Comparison of ENCODE assay signal across 8 mouse cellular contexts in genomic region chr15:101283911-101284750, GRCm38 (mm10). TPM values are rescaled to one million over a fixed set of nuclear protein-coding genes. Genes with fewer than 3 reads are reported as not detected.
A peak's percentile ranks its signal among the peaks of the same experiment; 100 is the strongest.
DNase-seq lines count a peak whose midpoint lies in the region; ATAC-seq and TF ChIP-seq lines count a peak whose summit lies in the region.

Gene Atg101, plus strand, starts transcription at chr15:101284272.

- H3K4me2 ChIP-seq in forebrain, embryonic 13.5 days = peak within 1 kb of the TSS; percentile 78
- H3K4me2 ChIP-seq in liver, postnatal 0 days (ENCODE audit: low read depth, low read length) = peak within 1 kb of the TSS; percentile 88
- H3K4me2 ChIP-seq in neural tube, embryonic 14.5 days (ENCODE audit: low read depth, low read length) = peak within 1 kb of the TSS; percentile 70

- peak within 1 kb of the TSS; percentile 50; the same call in 1 of the 2 replicates for H3K27ac ChIP-seq in ES-Bruce4 (ENCODE audit: insufficient read depth, low read length)
- H3K27ac ChIP-seq in forebrain, embryonic 13.5 days = peak within 1 kb of the TSS; percentile 77
- H3K27ac ChIP-seq in liver, postnatal 0 days (ENCODE audit: low read depth) = peak within 1 kb of the TSS; percentile 90
- peak within 1 kb of the TSS; percentile 18; the same call in 1 of the 2 replicates for H3K27ac ChIP-seq in neural tube, embryonic 14.5 days (ENCODE audit: low read depth, low read length)

- peak; percentile 82 for TF ChIP-seq CTCF in ES-Bruce4 (IDR thresholded peaks at IDR 0.05; ENCODE audit: low read depth, low read length)
- TF ChIP-seq CTCF in liver, postnatal 0 days (IDR thresholded peaks at IDR 0.05; ENCODE audit: low read depth) = peak; percentile 98

- peaks cover 6% of the 10 kb centered on the region for H3K4me1 ChIP-seq in ES-Bruce4 (ENCODE audit: control insufficient read depth, insufficient read depth, low read length)
- H3K4me1 ChIP-seq in forebrain, embryonic 13.5 days = peaks cover 22% of the 10 kb centered on the region
- H3K4me1 ChIP-seq in liver, postnatal 0 days (ENCODE audit: insufficient read depth) = peaks cover 19% of the 10 kb centered on the region
- H3K4me1 ChIP-seq in neural tube, embryonic 14.5 days (ENCODE audit: control insufficient read depth, insufficient read depth, low read length) = peaks cover 8% of the 10 kb centered on the region; the same call in 1 of the 2 replicates

- peak; percentile 87 for ATAC-seq in cerebellum, adult (ENCODE audit: insufficient number of reproducible peaks, low FRiP score, low TSS enrichment)
- peak; percentile 96 for ATAC-seq in forebrain, embryonic 13.5 days
- peak; percentile 93 for ATAC-seq in liver, postnatal 0 days
- peak; percentile 93 for ATAC-seq in neural tube, embryonic 14.5 days (ENCODE audit: low read depth)

- intact Hi-C loops in heart, postnatal 10 days (cut with DNase I) = loop anchor here (1.0 kb wide), 4 partner anchors 17 to 63 kb away; no protein-coding TSS in a partner anchor

- H3K36me3 ChIP-seq in ES-Bruce4 (ENCODE audit: control insufficient read depth, insufficient read depth, low read length, poor library complexity, severe bottlenecking) = peaks cover 17% of the 10 kb centered on the region; the same call in 1 of the 2 replicates
- peaks cover 29% of the 10 kb centered on the region for H3K36me3 ChIP-seq in forebrain, embryonic 13.5 days (ENCODE audit: poor library complexity, severe bottlenecking)
- peaks cover 27% of the 10 kb centered on the region for H3K36me3 ChIP-seq in liver, postnatal 0 days (replicated peaks; ENCODE audit: insufficient read depth, low read length)
- H3K36me3 ChIP-seq in neural tube, embryonic 14.5 days (ENCODE audit: control insufficient read depth, insufficient read depth, low read length) = peaks cover 18% of the 10 kb centered on the region

- TF ChIP-seq EP300 in ES-Bruce4 (IDR thresholded peaks at IDR 0.05; ENCODE audit: insufficient read depth, low read depth, low read length) = peak; percentile 74; the same call in 1 of the 2 replicates
- TF ChIP-seq EP300 in liver, postnatal 0 days (IDR thresholded peaks at IDR 0.05; ENCODE audit: low read depth) = peak; percentile 72; the same call in 1 of the 2 replicates

- no peak for TF ChIP-seq POLR2A in ES-Bruce4 (IDR thresholded peaks at IDR 0.05; ENCODE audit: insufficient read depth, low read length)

- no peaks in the 10 kb centered on the region for H3K9me3 ChIP-seq in ES-Bruce4 (replicated peaks; ENCODE audit: control insufficient read depth, insufficient read depth, low read length, poor library complexity, severe bottlenecking)
- H3K9me3 ChIP-seq in forebrain, embryonic 13.5 days (replicated peaks) = no peaks in the 10 kb centered on the region
- no peaks in the 10 kb centered on the region for H3K9me3 ChIP-seq in liver, postnatal 0 days (ENCODE audit: low read length)
- H3K9me3 ChIP-seq in neural tube, embryonic 14.5 days (ENCODE audit: control insufficient read depth, low read length) = no peaks in the 10 kb centered on the region

- H3K9ac ChIP-seq in ES-Bruce4 (ENCODE audit: low read depth, poor library complexity, severe bottlenecking) = peak within 1 kb of the TSS; percentile 62
- peak within 1 kb of the TSS; percentile 83 for H3K9ac ChIP-seq in forebrain, embryonic 13.5 days
- peak within 1 kb of the TSS; percentile 94 for H3K9ac ChIP-seq in liver, postnatal 0 days (replicated peaks)
- peak within 1 kb of the TSS; percentile 74 for H3K9ac ChIP-seq in neural tube, embryonic 14.5 days (replicated peaks; ENCODE audit: low read depth, low read length)

- 0% methylated on average over 61 of the region's 61 CpGs for WGBS in forebrain, embryonic 13.5 days
- under 1% methylated on average over 61 of the region's 61 CpGs for WGBS in large intestine, adult 2 months
- WGBS in liver, postnatal 0 days (ENCODE audit: insufficient replicate concordance) = under 1% methylated on average over 61 of the region's 61 CpGs
- WGBS in neural tube, embryonic 14.5 days = under 1% methylated on average over 61 of the region's 61 CpGs

- no peaks in the 10 kb centered on the region for H3K27me3 ChIP-seq in ES-Bruce4 (ENCODE audit: control insufficient read depth, insufficient read depth, low read length, poor library complexity, severe bottlenecking)
- no peaks in the 10 kb centered on the region for H3K27me3 ChIP-seq in forebrain, embryonic 13.5 days
- H3K27me3 ChIP-seq in liver, postnatal 0 days (ENCODE audit: insufficient read depth, low read length) = no peaks in the 10 kb centered on the region
- H3K27me3 ChIP-seq in neural tube, embryonic 14.5 days (ENCODE audit: control insufficient read depth, insufficient read depth, low read length) = no peaks in the 10 kb centered on the region

- H3K4me3 ChIP-seq in ES-Bruce4 (ENCODE audit: low read depth, low read length) = peak within 1 kb of the TSS; percentile 90
- peak within 1 kb of the TSS; percentile 76 for H3K4me3 ChIP-seq in forebrain, embryonic 13.5 days
- H3K4me3 ChIP-seq in liver, postnatal 0 days (ENCODE audit: low read depth, low read length) = peak within 1 kb of the TSS; percentile 90
- peak within 1 kb of the TSS; percentile 68 for H3K4me3 ChIP-seq in neural tube, embryonic 14.5 days (ENCODE audit: low read depth, low read length)

- peak; percentile 93 to 94 for DNase-seq in heart, postnatal 10 days
- DNase-seq in large intestine, adult 2 months (ENCODE audit: low read depth, low spot score) = no peak
- DNase-seq in liver, postnatal 0 days = peak; percentile 93
- DNase-seq in testis, postnatal 10 days (ENCODE audit: low spot score) = peak; percentile 92

RNA-seq across cellular contexts. Expression of gene Atg101, which starts in this region (rescaled TPM):
- polyA plus RNA-seq in ES-Bruce4 (2011; ENCODE audit: insufficient read depth, insufficient read length, low read depth, missing spikeins) = 37.6 and 39.1 TPM in 2 replicates
- 81.6 and 85.1 TPM in 2 replicates for polyA plus RNA-seq in forebrain, embryonic 13.5 days (2015; fragmentation: Nextera tagmentation; extraction: Ambion mirVana)
- 10 to 100 TPM; 24.1 to 28.2 TPM for total RNA-seq in heart, postnatal 10 days (2021)
- polyA plus RNA-seq in large intestine, adult 2 months (2012; rRNA removed) = 36.1 and 37.9 TPM in 2 replicates
- polyA plus RNA-seq in liver, postnatal 0 days (2015; fragmentation: Nextera tagmentation; extraction: Ambion mirVana) = 33.8 and 34.4 TPM in 2 replicates
- 69.4 and 75.7 TPM in 2 replicates for polyA plus RNA-seq in neural tube, embryonic 14.5 days (2014; fragmentation: Nextera tagmentation; extraction: Ambion mirVana)

Comparison
In these comparisons a context has a peak if more than half of its experiments do, and no peak if none do; other contexts are left out.
1. H3K27ac ChIP-seq: peak in every context shown above with its lines; median percentile 90 in liver, postnatal 0 days; 77 in forebrain, embryonic 13.5 days; 50 in ES-Bruce4; 18 in neural tube, embryonic 14.5 days.